Mouse (Mus musculus) lung, postnatal 0 days (tissue): ENCODE results near the gene Akr1c13. TPM values are rescaled to one million over a fixed set of nuclear protein-coding genes. Genes with fewer than 3 reads are reported as not detected.
"Not testable (repeated sequence)": the region's sequence is repeated elsewhere in the genome, so short reads cannot be mapped to it uniquely, and the experiment has no call there.

Experiments
- ATAC-seq: fragments of 200-750 bp; cut with Nextera tagmentation; 2 replicates; pipeline ENCODE4 v1.8.0; 2017; ENCODE audit warnings: moderate library complexity
- DNase-seq: peaks from one replicate; pipeline ENCODE4 v3.0.0-alpha.2; 2016; ENCODE audit warnings: low spot score
- H3K27ac ChIP-seq: fragments of 300-500 bp; sonication (generic); 2 replicates; pipeline ENCODE4 v1.5.1; 2014; ENCODE audit warnings: antibody characterized with exemption, mild to moderate bottlenecking, low read length, mixed read lengths
- H3K27me3 ChIP-seq: fragments of 300-500 bp; sonication (generic); replicated peaks from 2 replicates; pipeline ENCODE4 v1.6.1; 2014; ENCODE audit warnings: low read length, mixed read lengths; ENCODE audit not compliant: insufficient read depth
- H3K36me3 ChIP-seq: fragments of 300-500 bp; sonication (generic); 2 replicates; pipeline ENCODE4 v1.6.1; 2014; ENCODE audit warnings: low read length, mixed read lengths; ENCODE audit not compliant: insufficient read depth
- H3K4me1 ChIP-seq: fragments of 300-500 bp; sonication (generic); 2 replicates; pipeline ENCODE4 v1.6.1; 2014; ENCODE audit warnings: antibody characterized with exemption, low read depth, low read length, mixed read lengths; ENCODE audit not compliant: insufficient read depth
- H3K4me2 ChIP-seq: fragments of 300-500 bp; sonication (generic); replicated peaks from 2 replicates; pipeline ENCODE4 v1.6.1; 2014; ENCODE audit warnings: low read depth, mild to moderate bottlenecking, low read length, moderate library complexity, mixed read lengths
- H3K4me3 ChIP-seq: fragments of 300-500 bp; sonication (generic); 2 replicates; pipeline ENCODE4 v1.5.1; 2014; ENCODE audit warnings: low read depth, low read length
- H3K9ac ChIP-seq: fragments of 300-500 bp; sonication (generic); replicated peaks from 2 replicates; pipeline ENCODE4 v1.6.1; 2014; ENCODE audit warnings: low read depth, mild to moderate bottlenecking
- H3K9me3 ChIP-seq: fragments of 300-500 bp; sonication (generic); 2 replicates; pipeline ENCODE4 v1.6.1; 2016; ENCODE audit warnings: low read length, mixed read lengths
- CTCF ChIP-seq: IDR thresholded peaks from 2 replicates; pipeline ENCODE4 v1.5.1; 2016; ENCODE audit warnings: antibody characterized with exemption, mild to moderate bottlenecking
- EP300 ChIP-seq: IDR thresholded peaks from 2 replicates; pipeline ENCODE4 v1.6.1; 2016; ENCODE audit warnings: antibody characterized with exemption, mild to moderate bottlenecking, control low read depth
- WGBS: fragments of 180-500 bp; shearing (Covaris S2); extraction: QIAGEN DNeasy Blood & Tissue Kit; methylation state at CpG from one replicate; pipeline ENCODE4 v1.1.7; 2014; 5-methylcytosine and 5-hydroxymethylcytosine counted together
- polyA plus RNA-seq: library from polyadenylated mRNA; unstranded; fragments of >200 nt; fragmentation: Nextera tagmentation; extraction: Ambion mirVana; gene quantifications from 2 replicates; pipeline ENCODE4 v1.2.1, GENCODE M21; 2015

The Akr1c13 gene
- polyA plus RNA-seq, 1 experiment from 2014 or later = 7.9 TPM

DNA sequence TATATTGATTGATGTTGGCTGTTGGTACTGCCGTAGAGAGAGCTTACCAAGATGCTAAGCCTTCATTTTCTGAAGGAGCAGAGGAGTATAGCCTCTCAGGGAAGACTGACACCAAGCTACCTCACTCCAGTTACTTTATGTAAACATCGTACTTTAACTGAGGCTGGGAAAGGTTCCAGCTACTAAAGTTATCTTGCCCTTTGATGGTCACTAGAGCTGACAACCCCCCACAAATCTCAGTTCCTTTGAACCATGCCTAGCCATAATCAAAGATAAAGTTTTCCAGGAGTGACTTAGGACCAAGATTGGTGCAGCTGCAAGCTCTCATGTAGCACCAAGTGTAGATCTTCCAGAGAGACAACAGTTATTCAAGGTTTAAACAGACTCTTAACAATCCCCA, 18.0 kb upstream of the Akr1c13 start:
- no peak for DNase-seq
- H3K9me3 ChIP-seq = no peaks in the 10 kb centered on the region
- H3K36me3 ChIP-seq = no peaks in the 10 kb centered on the region
- no peak overlapping the region for H3K4me3 ChIP-seq
- WGBS = 13% methylated on average over 2 of the region's 2 CpGs
- ATAC-seq = no peak
- TF ChIP-seq CTCF (no peak), EP300 (no peak)
- H3K4me2 ChIP-seq = no peak overlapping the region
- H3K27ac ChIP-seq = no peak overlapping the region
- H3K27me3 ChIP-seq = no peaks in the 10 kb centered on the region
- no peak overlapping the region for H3K9ac ChIP-seq
- H3K4me1 ChIP-seq = no peaks in the 10 kb centered on the region

DNA sequence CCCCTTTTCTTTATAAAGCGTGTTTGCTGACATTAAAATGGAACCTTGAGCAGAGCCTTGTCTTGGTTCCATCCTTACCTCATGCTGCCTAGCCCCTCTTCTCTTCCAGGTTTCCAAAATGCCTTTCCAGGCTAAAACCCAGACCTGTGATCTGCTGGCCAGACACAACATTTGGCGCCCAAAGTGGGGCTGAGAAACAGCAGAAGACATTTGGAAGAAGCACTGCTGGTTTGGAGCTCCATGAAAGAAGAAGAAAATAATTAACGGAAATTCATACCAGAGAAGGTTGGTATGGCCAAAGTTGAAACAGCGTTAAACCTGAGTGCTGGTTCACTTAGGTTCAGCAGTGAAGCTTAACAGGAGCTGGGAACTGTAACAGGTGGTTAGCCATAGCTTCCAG, 9.6 kb upstream of the Akr1c13 start:
- H3K9me3 ChIP-seq, H3K36me3 ChIP-seq, H3K4me2 ChIP-seq, H3K4me1 ChIP-seq, DNase-seq, H3K9ac ChIP-seq, ATAC-seq, H3K27ac ChIP-seq, H3K27me3 ChIP-seq, H3K4me3 ChIP-seq: not testable (repeated sequence)
- 90% methylated on average over 4 of the region's 4 CpGs for WGBS

DNA sequence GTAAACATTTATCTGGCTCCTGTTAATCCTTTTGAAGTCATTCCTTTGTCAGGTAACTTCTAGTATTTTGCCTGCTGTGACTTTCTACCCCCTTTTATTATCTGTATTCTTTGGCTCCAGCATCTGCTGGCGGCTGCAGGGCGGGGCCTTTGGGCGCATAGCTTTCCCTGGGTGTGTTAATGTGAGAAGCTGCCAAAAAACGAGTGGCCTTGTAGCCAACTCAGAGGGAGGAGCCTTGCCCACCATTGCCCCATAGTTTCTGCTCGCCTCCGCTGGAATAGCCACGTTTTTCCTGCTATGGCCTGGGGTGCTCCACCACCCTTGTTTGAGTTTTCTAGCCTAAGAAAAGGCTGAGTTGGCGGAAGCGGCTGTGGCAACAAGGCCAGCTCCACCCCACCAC, 7.8 kb upstream of the Akr1c13 start:
- H3K4me2 ChIP-seq = no peak overlapping the region
- ATAC-seq = no peak
- WGBS = 60% methylated on average over 9 of the region's 9 CpGs

DNA sequence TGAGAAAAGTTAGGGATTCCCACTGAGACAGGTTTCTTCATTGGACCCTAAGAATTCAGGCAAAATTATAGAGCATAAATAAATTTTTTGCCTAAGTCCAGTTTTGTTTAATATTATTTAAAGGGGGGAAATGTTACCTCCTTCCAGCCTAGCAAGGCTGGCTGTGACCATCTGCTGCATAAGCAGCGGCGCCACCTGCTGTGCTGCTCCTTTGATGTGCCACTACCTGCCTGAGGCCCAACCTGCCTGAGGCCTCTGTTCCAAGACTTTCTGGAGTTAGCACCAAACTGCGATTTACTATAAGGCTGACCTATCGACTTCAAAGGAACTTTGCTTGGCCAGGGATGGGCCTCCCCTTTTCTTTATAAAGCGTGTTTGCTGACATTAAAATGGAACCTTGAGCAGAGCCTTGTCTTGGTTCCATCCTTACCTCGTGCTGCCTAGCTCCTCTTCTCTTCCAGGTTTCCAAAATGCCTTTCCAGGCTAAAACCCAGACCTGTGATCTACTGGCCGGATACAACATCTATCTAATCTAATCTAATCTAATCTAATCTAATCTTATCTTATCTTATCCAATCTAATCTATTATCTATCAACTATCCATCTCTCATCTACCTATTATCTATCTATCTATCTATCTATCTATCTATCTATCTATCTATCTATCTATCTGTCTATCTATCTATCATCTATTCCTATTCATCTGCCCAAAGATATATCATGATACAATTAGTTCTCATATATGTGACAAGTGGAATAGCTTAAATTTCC, 4.1 kb upstream of the Akr1c13 start:
- DNase-seq, H3K4me3 ChIP-seq, H3K36me3 ChIP-seq, H3K27me3 ChIP-seq, H3K4me1 ChIP-seq, H3K27ac ChIP-seq, H3K9me3 ChIP-seq, ATAC-seq, H3K4me2 ChIP-seq, H3K9ac ChIP-seq: not testable (repeated sequence)
- TF ChIP-seq CTCF = peak; percentile 43
- 66% methylated on average over 7 of the region's 7 CpGs for WGBS

More for the DNA sequence above, 7.8 kb upstream of the Akr1c13 start:
- H3K27me3 ChIP-seq = no peaks in the 10 kb centered on the region
- no peak overlapping the region for H3K4me3 ChIP-seq
- H3K9ac ChIP-seq = no peak overlapping the region
- TF ChIP-seq CTCF (no peak), EP300 (no peak)
- peak; percentile 27 for DNase-seq
- no peak overlapping the region for H3K27ac ChIP-seq
- H3K36me3 ChIP-seq = no peaks in the 10 kb centered on the region
- H3K9me3 ChIP-seq = no peaks in the 10 kb centered on the region
- no peaks in the 10 kb centered on the region for H3K4me1 ChIP-seq

DNA sequence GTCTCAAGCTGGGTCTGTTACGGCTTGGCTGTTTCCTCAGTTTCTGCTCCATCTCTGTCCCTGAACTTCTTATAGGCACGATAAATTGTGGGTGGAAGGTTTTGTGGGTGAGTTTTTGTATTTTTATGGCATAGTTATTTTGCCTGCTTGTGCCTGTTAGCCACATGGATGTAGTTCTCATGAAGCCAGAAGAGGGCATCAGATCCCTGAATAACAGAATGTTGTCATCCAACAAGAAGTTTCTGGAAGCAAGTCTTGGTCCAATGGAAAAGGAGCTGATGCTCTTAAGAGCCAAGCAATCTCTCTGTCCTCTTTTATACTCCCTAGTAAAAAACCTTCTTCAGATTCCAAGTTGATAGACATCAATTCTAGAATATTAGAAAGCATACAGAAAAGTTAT, 2.8 kb upstream of the Akr1c13 start:
- no peak for TF ChIP-seq EP300
- TF ChIP-seq CTCF = peak; percentile 62
- H3K4me2 ChIP-seq = no peak overlapping the region
- no peak overlapping the region for H3K9ac ChIP-seq
- no peak overlapping the region for H3K4me3 ChIP-seq
- DNase-seq (peak; percentile 46), ATAC-seq (no peak)
- no peaks in the 10 kb centered on the region for H3K9me3 ChIP-seq
- H3K27ac ChIP-seq = no peak overlapping the region
- no peaks in the 10 kb centered on the region for H3K36me3 ChIP-seq
- H3K27me3 ChIP-seq = no peaks in the 10 kb centered on the region
- 79% methylated on average over 2 of the region's 2 CpGs for WGBS
- H3K4me1 ChIP-seq = no peaks in the 10 kb centered on the region

DNA sequence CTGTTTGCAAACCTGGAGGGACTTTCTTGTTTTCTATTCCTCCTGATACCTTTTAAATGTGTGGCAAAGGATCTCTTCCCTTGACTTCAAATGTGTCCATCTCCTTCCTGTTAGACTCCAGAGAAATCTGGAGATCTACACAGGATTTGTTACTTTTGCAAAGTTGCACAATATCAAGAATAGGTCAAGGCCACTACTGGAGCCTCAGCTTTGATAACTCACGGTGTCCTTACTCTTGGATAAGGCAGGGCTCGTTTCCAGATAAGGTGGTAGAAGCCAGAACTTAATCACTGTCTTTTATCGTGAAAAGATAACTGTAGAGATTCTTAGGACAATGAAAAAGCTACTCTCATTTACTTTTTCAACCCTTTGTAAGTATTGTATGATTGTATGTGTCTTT, 1.6 kb downstream of the Akr1c13 start:
- Histone ChIP-seq H3K9ac (no peak overlapping the region), H3K4me1 (no peaks in the 10 kb centered on the region), H3K27me3 (no peaks in the 10 kb centered on the region), H3K4me3 (no peak overlapping the region), H3K9me3 (no peaks in the 10 kb centered on the region), H3K36me3 (no peaks in the 10 kb centered on the region), H3K4me2 (no peak overlapping the region), H3K27ac (no peak overlapping the region)
- no peak for ATAC-seq
- 55% methylated on average over 3 of the region's 3 CpGs for WGBS
- DNase-seq = no peak
- no peak for TF ChIP-seq CTCF
- no peak for TF ChIP-seq EP300
